Mouse (Mus musculus): ENCODE measurements around the gene A630095E13Rik. TPM values are rescaled to one million over a fixed set of nuclear protein-coding genes. Genes with fewer than 3 reads are reported as not detected.
"Not testable (repeated sequence)": the region's sequence is repeated elsewhere in the genome, so short reads cannot be mapped to it uniquely, and the experiment has no call there.

Gene A630095E13Rik
- not detected in 2 replicates for polyA plus RNA-seq (2011; ENCODE audit: insufficient read length, low read depth, missing spikeins)

- H3K4me1 ChIP-seq (ENCODE audit: control insufficient read depth, insufficient read depth, low read length); H3K27ac ChIP-seq (ENCODE audit: insufficient read depth, low read length); H3K4me3 ChIP-seq (ENCODE audit: insufficient read depth, low read length): not testable (repeated sequence)
Observed at GRCm38 (mm10) chr9:36643276-36643675, at the start of gene A630095E13Rik. Gene A630095E13Rik (minus strand): TSS chr9:36643376.

GRCm38 (mm10) chr9:36692920-36693319 is 49.7 kb upstream of the A630095E13Rik start, which contains the start of gene Acrv1:
Gene Acrv1 (plus strand): TSS chr9:36693220.
- H3K4me1 ChIP-seq (ENCODE audit: control insufficient read depth, insufficient read depth, low read length): no peaks in the 10 kb centered on the region
- H3K27ac ChIP-seq (ENCODE audit: insufficient read depth, low read length): no peak within 1 kb of the TSS
- no peak within 1 kb of the TSS for H3K4me3 ChIP-seq (ENCODE audit: insufficient read depth, low read length)
- TF ChIP-seq CTCF (IDR thresholded peaks at IDR 0.05; ENCODE audit: borderline replicate concordance, insufficient read depth, low read length) (no peak), POLR2A (IDR thresholded peaks at IDR 0.05; ENCODE audit: low read depth, low read length) (no peak)

- H3K27ac ChIP-seq (ENCODE audit: insufficient read depth, low read length): no peak overlapping the region
- TF ChIP-seq CTCF (IDR thresholded peaks at IDR 0.05; ENCODE audit: borderline replicate concordance, insufficient read depth, low read length): no peak
- no peak for TF ChIP-seq POLR2A (IDR thresholded peaks at IDR 0.05; ENCODE audit: low read depth, low read length)
- no peaks in the 10 kb centered on the region for H3K4me1 ChIP-seq (ENCODE audit: control insufficient read depth, insufficient read depth, low read length)
- no peak overlapping the region for H3K4me3 ChIP-seq (ENCODE audit: insufficient read depth, low read length)
Observed at GRCm38 (mm10) chr9:36687329-36687728, 44.2 kb upstream of the A630095E13Rik start.

GRCm38 (mm10) chr9:36681424-36681823 is 38.2 kb upstream of the A630095E13Rik start:
- Histone ChIP-seq H3K4me1 (ENCODE audit: control insufficient read depth, insufficient read depth, low read length) (no peaks in the 10 kb centered on the region), H3K27ac (ENCODE audit: insufficient read depth, low read length) (no peak overlapping the region), H3K4me3 (ENCODE audit: insufficient read depth, low read length) (no peak overlapping the region)
- TF ChIP-seq CTCF (IDR thresholded peaks at IDR 0.05; ENCODE audit: borderline replicate concordance, insufficient read depth, low read length) (no peak), POLR2A (IDR thresholded peaks at IDR 0.05; ENCODE audit: low read depth, low read length) (no peak)

Other genes with a start within 250 kb of the A630095E13Rik start
- not detected in 2 replicates for gene Gm7257, start 211.5 kb downstream of the A630095E13Rik start, polyA plus RNA-seq (2011; ENCODE audit: insufficient read length, low read depth, missing spikeins)
- gene Gm9513, start 167.7 kb downstream of the A630095E13Rik start, polyA plus RNA-seq (2011; ENCODE audit: insufficient read length, low read depth, missing spikeins): not detected in 2 replicates
- gene Gm5615, start 101.4 kb downstream of the A630095E13Rik start, polyA plus RNA-seq (2011; ENCODE audit: insufficient read length, low read depth, missing spikeins): not detected in 2 replicates
- gene Gm17689, start 60.7 kb downstream of the A630095E13Rik start, polyA plus RNA-seq (2011; ENCODE audit: insufficient read length, low read depth, missing spikeins): not detected in 2 replicates
- not detected in 2 replicates for gene Acrv1, start 49.8 kb upstream of the A630095E13Rik start, polyA plus RNA-seq (2011; ENCODE audit: insufficient read length, low read depth, missing spikeins)
- gene Chek1, start 83.7 kb upstream of the A630095E13Rik start, polyA plus RNA-seq (2011; ENCODE audit: insufficient read length, low read depth, missing spikeins): 19.3 and 33.2 TPM in 2 replicates
- gene Stt3a, start 124.3 kb upstream of the A630095E13Rik start, polyA plus RNA-seq (2011; ENCODE audit: insufficient read length, low read depth, missing spikeins): 655 and 681 TPM in 2 replicates
- 118 and 127 TPM in 2 replicates for gene Ei24, start 154.0 kb upstream of the A630095E13Rik start, polyA plus RNA-seq (2011; ENCODE audit: insufficient read length, low read depth, missing spikeins)
- gene Fez1, start 178.5 kb upstream of the A630095E13Rik start, polyA plus RNA-seq (2011; ENCODE audit: insufficient read length, low read depth, missing spikeins): 32.8 and 69.4 TPM in 2 replicates

Measured in embryonic fibroblast, embryonic 13.5 days (primary cell).